Mouse (Mus musculus): ENCODE results near the gene Yy1.
"Not testable (repeated sequence)": the region's sequence is repeated elsewhere in the genome, so short reads cannot be mapped to it uniquely, and the experiment has no call there.

The Yy1 gene

GRCm38 (mm10) chr12:108826958-108827535 lies 34.3 kb downstream of the Yy1 start:
- DNase-seq (ENCODE audit: low spot score) = no peak

- no peak for DNase-seq (ENCODE audit: low spot score)
These were observed 34.9 kb downstream of the Yy1 start for GRCm38 (mm10) chr12:108827641-108828040.

DNA sequence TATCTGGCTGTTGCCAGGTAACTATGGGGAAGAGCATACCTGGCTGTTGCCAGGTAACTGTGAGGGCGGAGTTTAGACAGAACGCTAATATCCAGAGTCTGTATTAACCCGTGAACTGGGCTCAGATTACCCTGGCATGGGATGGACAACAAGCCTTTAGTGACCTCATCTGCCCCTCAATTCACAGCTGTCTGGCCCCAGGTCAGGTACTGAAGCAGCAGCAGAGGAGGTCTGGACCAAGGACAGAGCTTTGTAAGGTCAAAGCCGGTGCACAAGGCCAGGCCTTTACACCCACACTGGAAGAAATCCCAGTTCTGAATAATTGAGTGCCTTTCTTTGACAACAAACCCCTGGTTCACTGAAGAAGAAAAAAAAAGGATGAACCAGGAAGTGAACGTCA lies 36.9 kb downstream of the Yy1 start:
- DNase-seq (ENCODE audit: low spot score) = no peak

DNA sequence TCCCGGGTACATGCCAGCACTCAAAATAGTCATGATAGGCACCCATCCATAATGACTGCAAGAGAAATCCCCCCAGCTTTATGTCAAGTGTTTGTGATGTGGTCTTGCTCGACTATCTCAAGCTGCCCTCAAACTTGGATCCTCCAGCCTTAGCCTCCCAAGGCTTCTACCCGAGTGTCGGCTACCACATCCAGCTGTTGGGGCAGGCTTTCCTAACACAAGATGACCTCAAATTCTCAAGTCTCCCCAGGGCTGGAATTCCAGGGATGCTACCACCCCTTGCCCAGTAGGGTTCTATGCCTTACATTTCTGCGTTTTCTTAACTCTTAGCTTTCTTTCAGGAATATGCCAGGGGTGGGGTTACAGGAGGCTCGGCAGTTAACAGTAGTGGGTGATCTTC lies 37.6 kb downstream of the Yy1 start:
- DNase-seq (ENCODE audit: low spot score) = no peak

- DNase-seq (ENCODE audit: low spot score) = no peak
These were observed 39.3 kb downstream of the Yy1 start for GRCm38 (mm10) chr12:108831966-108832643.

- DNase-seq (ENCODE audit: low spot score) = no peak
These were observed 40.1 kb downstream of the Yy1 start for GRCm38 (mm10) chr12:108832851-108833250.

DNA sequence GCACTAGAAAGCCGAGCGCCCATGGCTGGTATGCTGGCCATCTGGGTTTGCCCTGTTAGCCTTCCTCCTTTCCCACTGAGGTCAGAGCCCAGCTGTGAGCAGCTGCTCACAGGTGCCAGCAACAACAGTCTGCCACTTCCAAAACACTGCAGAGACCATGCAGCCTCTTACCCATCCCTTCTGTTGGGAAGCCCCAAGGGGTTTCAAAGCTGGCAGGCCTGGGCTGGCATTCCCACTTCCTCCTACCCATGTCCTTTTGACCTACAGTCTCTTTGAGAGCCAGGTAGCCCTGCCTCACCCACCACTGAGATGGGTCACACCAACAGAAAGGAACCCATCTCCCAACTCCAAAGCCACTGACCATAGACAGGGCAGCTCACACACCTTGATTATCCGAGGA lies 40.6 kb downstream of the Yy1 start:
- no peak for DNase-seq (ENCODE audit: low spot score)

GRCm38 (mm10) chr12:108834337-108834736 lies 41.6 kb downstream of the Yy1 start:
- DNase-seq (ENCODE audit: low spot score) = no peak

DNA sequence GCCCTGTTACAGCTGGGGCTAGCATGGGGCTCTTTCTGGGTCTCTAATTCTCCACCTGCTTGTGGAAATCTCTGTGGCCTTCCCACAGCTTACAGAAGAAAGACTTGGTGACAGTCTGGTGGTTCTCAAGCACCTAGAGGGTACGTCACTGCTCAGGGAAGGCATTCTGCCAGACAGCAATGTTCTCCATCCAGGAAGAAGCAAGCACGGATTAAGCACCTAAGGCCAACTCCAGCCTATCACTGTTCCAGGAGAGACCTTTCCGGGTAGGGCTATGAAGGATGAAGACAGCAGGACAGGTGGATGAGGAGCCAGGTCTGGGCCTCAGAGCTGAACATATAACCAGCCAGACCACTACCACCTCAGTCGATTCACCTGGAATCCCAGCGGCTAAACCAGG lies 42.0 kb downstream of the Yy1 start:
- DNase-seq (ENCODE audit: low spot score) = no peak

GRCm38 (mm10) chr12:108835208-108835839 lies 42.6 kb downstream of the Yy1 start:
- peak; percentile 12 for DNase-seq (ENCODE audit: low spot score)

- DNase-seq (ENCODE audit: low spot score) = peak; percentile 91
These were observed 43.2 kb downstream of the Yy1 start, which contains the start of the genes Slc25a29 and Slc25a47 for GRCm38 (mm10) chr12:108835840-108836409. Gene Slc25a29, minus strand, starts transcription at chr12:108835883. Gene Slc25a47, plus strand, starts transcription at chr12:108836046.

GRCm38 (mm10) chr12:108836722-108837121 lies 43.9 kb downstream of the Yy1 start:
- DNase-seq (ENCODE audit: low spot score) = no peak

DNA sequence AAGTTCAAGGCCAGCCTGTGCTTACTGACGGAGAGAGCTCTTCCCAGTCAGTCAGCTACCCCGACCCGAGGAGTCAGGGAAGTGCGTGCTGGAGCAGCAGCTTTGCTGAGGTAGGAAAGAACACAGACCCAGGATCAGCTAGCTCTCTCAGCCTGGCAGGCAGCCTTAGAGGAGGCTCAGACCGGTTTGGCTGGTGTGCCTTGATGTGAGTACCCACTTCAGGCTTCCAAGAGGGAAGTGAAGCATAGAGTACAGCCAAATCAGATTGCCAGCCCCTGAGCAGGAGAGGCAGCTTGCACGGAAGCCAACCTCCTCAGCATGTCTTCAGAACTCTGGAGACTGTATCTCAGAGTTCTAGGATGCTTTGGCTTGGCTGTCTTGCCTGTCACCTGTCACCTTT lies 48.4 kb downstream of the Yy1 start:
- no peak for DNase-seq (ENCODE audit: low spot score)

DNA sequence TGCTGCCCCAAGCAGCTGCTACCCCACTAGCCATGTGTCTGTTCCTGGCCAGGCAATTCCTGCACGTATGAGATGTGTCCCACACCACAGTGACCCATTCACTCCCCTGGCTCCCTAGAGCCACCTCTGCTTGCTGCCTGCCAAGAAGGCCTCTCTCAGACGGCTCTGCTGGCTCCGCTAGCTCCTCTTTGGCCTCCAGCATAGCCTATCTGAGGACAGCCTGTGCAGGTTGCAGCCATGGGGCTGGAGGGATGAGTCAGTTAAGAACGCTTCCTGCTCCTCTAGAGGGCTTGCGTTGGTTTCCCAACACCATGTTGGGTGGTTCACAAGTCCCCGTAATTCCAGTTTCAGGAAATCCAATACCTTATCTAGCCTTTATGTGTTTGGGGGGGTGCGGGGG lies 49.9 kb downstream of the Yy1 start:
- DNase-seq (ENCODE audit: low spot score) = no peak

DNA sequence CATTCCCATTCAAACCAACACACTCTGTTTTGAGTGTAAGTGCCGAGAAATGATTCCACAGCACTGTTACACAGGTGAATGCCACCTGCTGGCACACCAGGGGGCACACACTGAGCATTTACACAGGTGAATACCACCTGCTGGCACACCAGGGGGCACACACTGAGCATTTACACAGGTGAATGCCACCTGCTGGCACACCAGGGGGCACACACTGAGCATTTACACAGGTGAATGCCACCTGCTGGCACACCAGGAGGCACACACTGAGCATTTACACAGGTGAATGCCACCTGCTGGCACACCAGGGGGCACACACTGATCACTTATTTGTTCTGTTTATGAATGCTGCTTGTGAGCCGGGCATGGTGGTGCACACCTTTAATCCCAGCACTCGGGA lies 55.3 kb downstream of the Yy1 start:
- DNase-seq (ENCODE audit: low spot score) = not testable (repeated sequence)

GRCm38 (mm10) chr12:108849488-108850022 lies 56.8 kb downstream of the Yy1 start:
- no peak for DNase-seq (ENCODE audit: low spot score)

GRCm38 (mm10) chr12:108850129-108850528 lies 57.4 kb downstream of the Yy1 start:
- no peak for DNase-seq (ENCODE audit: low spot score)

DNA sequence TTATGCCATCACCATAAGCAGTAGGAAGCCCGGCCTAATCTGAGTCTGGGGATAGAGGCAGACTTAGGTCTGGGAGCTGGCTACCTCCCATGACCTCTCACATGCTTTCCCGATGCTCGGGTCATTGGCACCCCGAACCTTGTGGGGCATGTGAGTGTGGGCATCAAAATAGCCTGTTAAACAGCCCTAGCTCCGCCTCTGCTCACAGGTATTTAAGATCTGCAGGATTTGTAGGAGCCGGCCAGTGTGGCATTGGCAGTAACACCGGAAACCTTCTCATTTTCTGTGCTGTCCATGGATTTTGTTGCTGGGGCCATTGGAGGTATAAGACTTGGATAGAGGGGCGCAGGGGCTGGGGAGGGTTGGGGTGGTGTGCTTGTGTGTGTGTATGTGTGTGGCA lies 58.1 kb downstream of the Yy1 start:
- no peak for DNase-seq (ENCODE audit: low spot score)

DNA sequence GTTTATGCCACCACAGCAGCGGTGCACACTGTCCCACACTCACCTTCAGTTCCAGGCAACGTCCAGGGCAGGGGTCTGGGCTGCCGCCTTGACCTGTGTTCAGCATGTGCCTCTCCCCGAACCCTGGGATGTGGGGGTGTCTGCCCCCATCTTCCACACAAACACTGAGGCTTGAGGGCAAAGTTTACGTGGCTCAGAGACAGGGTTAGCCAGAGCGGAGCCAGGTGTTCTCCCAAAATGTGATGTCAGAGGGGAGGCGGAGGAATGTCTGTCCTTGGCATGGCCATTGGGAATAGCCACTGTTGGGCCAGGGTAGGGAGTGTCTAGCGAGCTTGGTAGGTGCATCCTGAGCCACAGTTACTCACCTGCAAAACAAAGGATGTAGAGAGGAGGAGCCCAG lies 60.0 kb downstream of the Yy1 start:
- no peak for DNase-seq (ENCODE audit: low spot score)

DNA sequence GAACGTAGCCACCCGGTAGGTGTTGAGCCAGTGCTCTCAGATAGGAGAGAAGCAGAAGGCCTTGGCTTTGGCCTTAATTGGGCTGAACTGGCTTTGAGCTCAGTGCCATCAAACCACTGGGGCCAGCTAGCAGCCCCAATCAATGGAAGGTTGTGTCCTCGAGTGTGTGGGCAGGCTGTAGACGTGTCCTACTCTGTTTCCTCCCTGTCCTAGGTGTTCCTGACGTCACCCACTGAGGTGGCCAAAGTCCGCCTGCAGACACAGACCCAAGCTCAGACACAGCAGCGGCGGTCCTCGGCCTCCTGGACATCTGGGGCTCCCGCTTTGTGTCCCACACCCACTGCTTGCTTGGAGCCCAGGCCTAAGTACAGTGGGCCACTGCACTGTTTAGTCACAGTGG lies 62.3 kb downstream of the Yy1 start:
- DNase-seq (ENCODE audit: low spot score) = no peak

- no peak for DNase-seq (ENCODE audit: low spot score)
These were observed 63.4 kb downstream of the Yy1 start for GRCm38 (mm10) chr12:108856186-108856585.

DNA sequence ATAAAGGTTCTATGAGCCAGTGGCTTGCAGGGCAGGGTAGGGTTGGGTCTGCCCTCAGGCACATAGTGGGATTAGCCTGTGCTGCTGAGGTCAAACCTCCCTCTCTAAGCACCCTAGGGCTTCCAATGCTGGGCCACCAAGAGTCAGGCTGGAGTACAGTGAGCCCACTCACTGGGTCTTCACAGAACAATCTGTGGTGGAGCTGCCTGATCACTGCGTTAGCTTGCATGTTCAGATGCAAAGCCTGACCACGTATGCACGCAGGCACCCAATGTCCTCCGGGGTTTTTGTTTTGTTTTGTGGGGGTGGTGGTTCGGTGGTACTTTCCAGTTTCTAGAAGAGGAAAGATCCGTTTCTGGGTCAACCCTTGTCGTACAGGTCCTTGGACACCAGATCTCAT lies 64.3 kb downstream of the Yy1 start:
- DNase-seq (ENCODE audit: low spot score) = no peak
